Mouse (Mus musculus): ENCODE results near the gene Msx2. TPM values are rescaled to one million over a fixed set of nuclear protein-coding genes. Genes with fewer than 3 reads are reported as not detected.
A peak's percentile ranks its signal among the peaks of the same experiment; 100 is the strongest.

The Msx2 gene
- total RNA-seq (2021), result under 1 TPM; 0.22 to 0.59 TPM
- long read RNA-seq, experiment 1, result 0 reads
- long read RNA-seq, experiment 2, partial matches to known transcripts, result 0 of 1 reads
- long read RNA-seq, experiment 2, other reads (novel, unspliced or antisense), result 0 of 1 reads

GRCm38 (mm10) chr13:53472614-53473124 is at the start of gene Msx2:
Gene Msx2 (minus strand): TSS chr13:53473074.
- DNase-seq (ENCODE audit: low spot score in 2 of 2), result peak; percentile 11 to 26

- DNase-seq (ENCODE audit: low spot score in 2 of 2), result no peak
Observed at GRCm38 (mm10) chr13:53521468-53521867, 48.6 kb upstream of the Msx2 start.

GRCm38 (mm10) chr13:53520343-53520937 is 47.6 kb upstream of the Msx2 start:
- DNase-seq (ENCODE audit: low spot score in 2 of 2), result no peak

GRCm38 (mm10) chr13:53519727-53520126 is 46.9 kb upstream of the Msx2 start:
- DNase-seq (ENCODE audit: low spot score in 2 of 2), result no peak

- no peak for DNase-seq (ENCODE audit: low spot score in 2 of 2)
Observed at GRCm38 (mm10) chr13:53518306-53518705, 45.4 kb upstream of the Msx2 start.

- no peak for DNase-seq (ENCODE audit: low spot score in 2 of 2)
Observed at GRCm38 (mm10) chr13:53514574-53514973, 41.7 kb upstream of the Msx2 start.

- DNase-seq (ENCODE audit: low spot score in 2 of 2), result no peak
Observed at GRCm38 (mm10) chr13:53511366-53511765, 38.5 kb upstream of the Msx2 start.

GRCm38 (mm10) chr13:53502406-53502805 is 29.5 kb upstream of the Msx2 start:
- no peak for DNase-seq (ENCODE audit: low spot score in 2 of 2)

GRCm38 (mm10) chr13:53501561-53502253 is 28.8 kb upstream of the Msx2 start:
- no peak for DNase-seq (ENCODE audit: low spot score in 2 of 2)

- DNase-seq (ENCODE audit: low spot score in 2 of 2), result no peak
Observed at GRCm38 (mm10) chr13:53501057-53501456, 28.2 kb upstream of the Msx2 start.

- no peak for DNase-seq (ENCODE audit: low spot score in 2 of 2)
Observed at GRCm38 (mm10) chr13:53486512-53486911, 13.6 kb upstream of the Msx2 start.

GRCm38 (mm10) chr13:53475701-53476188 is 2.9 kb upstream of the Msx2 start:
- DNase-seq (ENCODE audit: low spot score in 2 of 2), result no peak

GRCm38 (mm10) chr13:53474491-53474890 is 1.6 kb upstream of the Msx2 start:
- no peak for DNase-seq (ENCODE audit: low spot score in 2 of 2)

- DNase-seq (ENCODE audit: low spot score in 2 of 2), result no peak
Observed at GRCm38 (mm10) chr13:53473991-53474390, 1.1 kb upstream of the Msx2 start.

- DNase-seq (ENCODE audit: low spot score in 2 of 2), result no peak
Observed at GRCm38 (mm10) chr13:53473291-53473690, 417 bp upstream of the Msx2 start.

- DNase-seq (ENCODE audit: low spot score in 2 of 2), result no peak
Observed at GRCm38 (mm10) chr13:53471926-53472613, 804 bp downstream of the Msx2 start.

- DNase-seq (ENCODE audit: low spot score in 2 of 2), result no peak
Observed at GRCm38 (mm10) chr13:53471411-53471810, 1.5 kb downstream of the Msx2 start.

GRCm38 (mm10) chr13:53470437-53471151 is 2.3 kb downstream of the Msx2 start:
- no peak for DNase-seq (ENCODE audit: low spot score in 2 of 2)

GRCm38 (mm10) chr13:53469756-53470155 is 3.1 kb downstream of the Msx2 start:
- no peak for DNase-seq (ENCODE audit: low spot score in 2 of 2)

- DNase-seq (ENCODE audit: low spot score in 2 of 2), result no peak
Observed at GRCm38 (mm10) chr13:53468171-53468570, 4.7 kb downstream of the Msx2 start.

Data from adrenal gland, postnatal 4 days (tissue).